ENCODE assay signal across 8 mouse cellular contexts in genomic region chr7:144469908-144470544, GRCm38 (mm10). TPM values are rescaled to one million over a fixed set of nuclear protein-coding genes. Genes with fewer than 3 reads are reported as not detected.
DNase-seq lines count a peak whose midpoint lies in the region; ATAC-seq and TF ChIP-seq lines count a peak whose summit lies in the region.

No protein-coding gene starts in this region.

- peak overlapping the region; percentile 68 for H3K9ac ChIP-seq in MEL (ENCODE audit: control insufficient read depth, low read depth, low read length, poor library complexity, severe bottlenecking)
- peak overlapping the region; percentile 96 for H3K9ac ChIP-seq in forebrain, embryonic 13.5 days
- H3K9ac ChIP-seq in limb, embryonic 11.5 days (ENCODE audit: low read length), result peak overlapping the region; percentile 90

- H3K79me2 ChIP-seq in MEL (ENCODE audit: control insufficient read depth, insufficient read depth, low read length, poor library complexity), result peaks cover 22% of the 10 kb centered on the region
- H3K79me2 ChIP-seq in myocyte (ENCODE audit: control insufficient read depth, insufficient read depth), result peaks cover 49% of the 10 kb centered on the region

- H3K4me3 ChIP-seq in heart, embryonic 10.5 days, result peak overlapping the region; percentile 88
- peak overlapping the region; percentile 69 to 86 for H3K4me3 ChIP-seq in MEL (ENCODE audit: control insufficient read depth in 1 of 2, insufficient read depth in 1 of 2, low read depth in 2 of 2, low read length in 2 of 2)
- H3K4me3 ChIP-seq in forebrain, embryonic 13.5 days, result peak overlapping the region; percentile 97
- peak overlapping the region; percentile 95 for H3K4me3 ChIP-seq in limb, embryonic 11.5 days (ENCODE audit: low read depth, low read length)
- peak overlapping the region; percentile 88 for H3K4me3 ChIP-seq in myocyte

- H3K27ac ChIP-seq in heart, embryonic 10.5 days, result peak overlapping the region; percentile 92
- H3K27ac ChIP-seq in MEL (ENCODE audit: control insufficient read depth, low read depth, low read length), result peak overlapping the region; percentile 47
- peak overlapping the region; percentile 79; the same call in 1 of the 2 replicates for H3K27ac ChIP-seq in forebrain, embryonic 13.5 days
- H3K27ac ChIP-seq in limb, embryonic 11.5 days (replicated peaks; ENCODE audit: low read depth, low read length), result 0 out of 2 replicates have a peak overlapping the region, but pooled peaks have one; percentile 36

- no peaks in the 10 kb centered on the region for H3K9me3 ChIP-seq in heart, embryonic 10.5 days
- H3K9me3 ChIP-seq in MEL (replicated peaks; ENCODE audit: insufficient read depth, low read length), result no peaks in the 10 kb centered on the region
- H3K9me3 ChIP-seq in forebrain, embryonic 13.5 days (replicated peaks), result no peaks in the 10 kb centered on the region
- no peaks in the 10 kb centered on the region for H3K9me3 ChIP-seq in limb, embryonic 11.5 days (ENCODE audit: control insufficient read depth, low read length)

- TF ChIP-seq EP300 in MEL (IDR thresholded peaks at IDR 0.05; ENCODE audit: low read depth in 1 of 2, low read length in 2 of 2), result no peak

- peaks cover 17% of the 10 kb centered on the region for H3K36me3 ChIP-seq in heart, embryonic 10.5 days
- H3K36me3 ChIP-seq in MEL (ENCODE audit: control insufficient read depth in 1 of 2, insufficient read depth in 2 of 2, low read length in 2 of 2) (peaks cover 0 to 4% of the 10 kb centered on the region in 2 experiments; a peak in 1 of 4 replicates), myocyte (ENCODE audit: control insufficient read depth, insufficient read depth) (peaks cover 9% of the 10 kb centered on the region)
- peaks cover 10% of the 10 kb centered on the region for H3K36me3 ChIP-seq in forebrain, embryonic 13.5 days (ENCODE audit: poor library complexity, severe bottlenecking)
- H3K36me3 ChIP-seq in limb, embryonic 11.5 days (ENCODE audit: control insufficient read depth, insufficient read depth, low read length), result peaks cover 2% of the 10 kb centered on the region; the same call in 1 of the 2 replicates

- no peak for TF ChIP-seq RAD21 in MEL (IDR thresholded peaks at IDR 0.05; ENCODE audit: low read depth, low read length)

- WGBS in heart, embryonic 10.5 days, result 1% methylated on average over 31 of the region's 31 CpGs
- 1% methylated on average over 31 of the region's 31 CpGs for WGBS in forebrain, embryonic 13.5 days
- whole genome bisulfite sequencing in limb, embryonic 11.5 days, result 2% methylated on average over 31 of the region's 31 CpGs

- peak; percentile 40 for ATAC-seq in forebrain, embryonic 13.5 days
- peak; percentile 23; the same call in 1 of the 2 replicates for ATAC-seq in limb, embryonic 11.5 days (ENCODE audit: insufficient number of reproducible peaks, low FRiP score, low TSS enrichment, low read depth)

- TF ChIP-seq CTCF in MEL (IDR thresholded peaks at IDR 0.05 in 2 of 3, conservative IDR thresholded peaks at IDR 0.05 in 1 of 3; ENCODE audit: control insufficient read depth in 1 of 3, insufficient read depth in 1 of 3, low read depth in 2 of 3, low read length in 3 of 3, poor library complexity in 1 of 3, severe bottlenecking in 1 of 3), result no peak

- peaks cover 39% of the 10 kb centered on the region for H3K4me1 ChIP-seq in heart, embryonic 10.5 days
- H3K4me1 ChIP-seq in MEL (ENCODE audit: control insufficient read depth in 1 of 2, insufficient read depth in 2 of 2, low read length in 2 of 2), result no peaks in the 10 kb centered on the region; a peak in 2 of 4 replicates
- H3K4me1 ChIP-seq in forebrain, embryonic 13.5 days, result peaks cover 24% of the 10 kb centered on the region
- peaks cover 9% of the 10 kb centered on the region; the same call in 1 of the 2 replicates for H3K4me1 ChIP-seq in limb, embryonic 11.5 days (ENCODE audit: control insufficient read depth, insufficient read depth, low read length)

- H3ac ChIP-seq in myocyte (ENCODE audit: control insufficient read depth, insufficient read length), result peak overlapping the region; percentile 95

- H3K4me2 ChIP-seq in forebrain, embryonic 13.5 days, result peak overlapping the region; percentile 92
- peak overlapping the region; percentile 66 for H3K4me2 ChIP-seq in limb, embryonic 11.5 days (ENCODE audit: low read depth, severe bottlenecking)
- peak overlapping the region; percentile 92 for H3K4me2 ChIP-seq in myocyte (ENCODE audit: low read depth)

- DNase-seq in heart, embryonic 10.5 days (ENCODE audit: low spot score), result no peak
- no peak for DNase-seq in heart, postnatal 25 days (ENCODE audit: low spot score)
- DNase-seq in MEL (ENCODE audit: low read depth, low spot score), result peak; percentile 19
- no peak for DNase-seq in limb, embryonic 11.5 days (ENCODE audit: low spot score)
- no peak for DNase-seq in ovary, postnatal 10 days (ENCODE audit: low spot score)
- no peak for DNase-seq in frontal cortex, postnatal 25 days (ENCODE audit: low spot score in 2 of 2)

- TF ChIP-seq POLR2A in MEL (IDR thresholded peaks at IDR 0.05; ENCODE audit: control insufficient read depth in 1 of 2, insufficient read depth in 1 of 2, low read depth in 1 of 2, low read length in 2 of 2, poor library complexity in 1 of 2), result no peak
- TF ChIP-seq POLR2A in myocyte (IDR thresholded peaks at IDR 0.05; ENCODE audit: insufficient read length, low read depth), result no peak

- intact Hi-C loops in heart, postnatal 25 days (cut with DNase I), result loop anchor here (10.0 kb wide), 1 partner anchor 435 kb away; no protein-coding TSS in a partner anchor

- H3K27me3 ChIP-seq in heart, embryonic 10.5 days (ENCODE audit: insufficient read depth, poor library complexity, severe bottlenecking), result no peaks in the 10 kb centered on the region
- no peaks in the 10 kb centered on the region for H3K27me3 ChIP-seq in MEL (ENCODE audit: control insufficient read depth in 1 of 2, insufficient read depth in 2 of 2, low read length in 2 of 2)
- no peaks in the 10 kb centered on the region for H3K27me3 ChIP-seq in forebrain, embryonic 13.5 days
- no peaks in the 10 kb centered on the region for H3K27me3 ChIP-seq in limb, embryonic 11.5 days (ENCODE audit: control insufficient read depth, insufficient read depth, low read length)
- H3K27me3 ChIP-seq in myocyte (ENCODE audit: control insufficient read depth, insufficient read depth, insufficient read length), result no peaks in the 10 kb centered on the region

TF ChIP-seq in MEL, 35 proteins besides CTCF, POLR2A, EP300 and RAD21 (continues in another document):
- TF ChIP-seq ZNF384 (IDR thresholded peaks at IDR 0.05; ENCODE audit: low read depth, low read length), result no peak
- TF ChIP-seq KAT2A (conservative IDR thresholded peaks at IDR 0.05; ENCODE audit: low read depth, low read length), result no peak
- no peak for TF ChIP-seq ZKSCAN1 (IDR thresholded peaks at IDR 0.05; ENCODE audit: low read depth, low read length)
- TF ChIP-seq USF2 (IDR thresholded peaks at IDR 0.05; ENCODE audit: borderline replicate concordance in 1 of 2, insufficient read depth in 1 of 2, low read depth in 1 of 2, low read length in 2 of 2), result no peak
- no peak for TF ChIP-seq GABPA (IDR thresholded peaks at IDR 0.05; ENCODE audit: low read depth, low read length)
- no peak for TF ChIP-seq POLR2AphosphoS2 (IDR thresholded peaks at IDR 0.05; ENCODE audit: low read length)
- no peak for TF ChIP-seq ZC3H11A (IDR thresholded peaks at IDR 0.05; ENCODE audit: low read depth, low read length)
- TF ChIP-seq MYB (IDR thresholded peaks at IDR 0.05; ENCODE audit: low read depth, low read length), result no peak
- no peak for TF ChIP-seq CHD1 (IDR thresholded peaks at IDR 0.05; ENCODE audit: low read depth, low read length)
- no peak for TF ChIP-seq JUND (IDR thresholded peaks at IDR 0.05; ENCODE audit: low read depth, low read length)
- TF ChIP-seq MAFK (IDR thresholded peaks at IDR 0.05; ENCODE audit: borderline replicate concordance, low read depth, low read length), result no peak
- TF ChIP-seq MYC (IDR thresholded peaks at IDR 0.05; ENCODE audit: low read depth, low read length), result no peak
- TF ChIP-seq HCFC1 (IDR thresholded peaks at IDR 0.05; ENCODE audit: low read depth, low read length), result no peak
- no peak for TF ChIP-seq E2F4 (IDR thresholded peaks at IDR 0.05; ENCODE audit: borderline replicate concordance, low read depth, low read length)

TF ChIP-seq in myocyte, 11 proteins besides CTCF, POLR2A, EP300 and RAD21:
- TF ChIP-seq MYOG (IDR thresholded peaks at IDR 0.05; ENCODE audit: control insufficient read depth in 1 of 3, insufficient read depth in 1 of 3, insufficient read length in 2 of 3, low read depth in 2 of 3) (no peak), CEBPB (IDR thresholded peaks at IDR 0.05; ENCODE audit: insufficient read depth, poor library complexity, severe bottlenecking) (no peak), MAX (IDR thresholded peaks at IDR 0.05; ENCODE audit: low read depth) (no peak), MYOD1 (IDR thresholded peaks at IDR 0.05; ENCODE audit: control insufficient read depth in 1 of 3, insufficient read length in 2 of 3, low read depth in 2 of 3) (no peak), REST (IDR thresholded peaks at IDR 0.05; ENCODE audit: insufficient read depth, insufficient read length) (no peak), USF1 (IDR thresholded peaks at IDR 0.05; ENCODE audit: low read depth) (no peak), TCF3 (IDR thresholded peaks at IDR 0.05; ENCODE audit: insufficient read length, low read depth) (no peak), POLR2AphosphoS2 (IDR thresholded peaks at IDR 0.05; ENCODE audit: insufficient read length, low read depth) (no peak), E2F4 (IDR thresholded peaks at IDR 0.05; ENCODE audit: insufficient read depth) (no peak), TCF12 (IDR thresholded peaks at IDR 0.05; ENCODE audit: insufficient read depth, poor library complexity, severe bottlenecking) (no peak), SRF (IDR thresholded peaks at IDR 0.05; ENCODE audit: control insufficient read depth, insufficient read length, low read depth) (no peak)

RNA-seq across cellular contexts. Expression of gene Cttn, which starts 0.8 kb away (rescaled TPM):
- 168 and 174 TPM in 2 replicates for polyA plus RNA-seq in heart, embryonic 10.5 days (2016; fragmentation: Nextera tagmentation; extraction: Ambion mirVana)
- 10 to 100 TPM; 29.5 to 32.4 TPM for total RNA-seq in heart, postnatal 25 days (2021)
- total RNA-seq in MEL (2012; rRNA removed), result 35.5 and 38.4 TPM in 2 replicates
- polyA plus RNA-seq in MEL (2012; ENCODE audit: insufficient read depth in 1 of 2, insufficient read length in 2 of 2, low read depth in 1 of 2, low replicate concordance in 2 of 2, missing spikeins in 1 of 2) (10 to 100 TPM in 1 of 2 experiments, not detected in 1; 95.0 TPM), myocyte (2012; fragmentation: generic; extraction: Trizol) (120 TPM)
- polyA plus RNA-seq in forebrain, embryonic 13.5 days (2015; fragmentation: Nextera tagmentation; extraction: Ambion mirVana), result 168 and 179 TPM in 2 replicates
- polyA plus RNA-seq in limb, embryonic 11.5 days (2014; fragmentation: Nextera tagmentation; extraction: Ambion mirVana), result 179 and 186 TPM in 2 replicates

Comparison
In these comparisons a context has a peak if more than half of its experiments do, and no peak if none do; other contexts are left out.
1. H3K27ac ChIP-seq: peak in every context shown above with its lines; median percentile 92 in heart, embryonic 10.5 days; 79 in forebrain, embryonic 13.5 days; 47 in MEL; 36 in limb, embryonic 11.5 days.